Mouse (Mus musculus) embryo, embryonic 9.5 days (tissue): ENCODE data around the gene Slc22a23.

Source experiments
- DNase-seq: peaks from one replicate; pipeline ENCODE4 v3.0.0-alpha.2; 2017; ENCODE audit errors: extremely low spot score

The Slc22a23 gene

DNA sequence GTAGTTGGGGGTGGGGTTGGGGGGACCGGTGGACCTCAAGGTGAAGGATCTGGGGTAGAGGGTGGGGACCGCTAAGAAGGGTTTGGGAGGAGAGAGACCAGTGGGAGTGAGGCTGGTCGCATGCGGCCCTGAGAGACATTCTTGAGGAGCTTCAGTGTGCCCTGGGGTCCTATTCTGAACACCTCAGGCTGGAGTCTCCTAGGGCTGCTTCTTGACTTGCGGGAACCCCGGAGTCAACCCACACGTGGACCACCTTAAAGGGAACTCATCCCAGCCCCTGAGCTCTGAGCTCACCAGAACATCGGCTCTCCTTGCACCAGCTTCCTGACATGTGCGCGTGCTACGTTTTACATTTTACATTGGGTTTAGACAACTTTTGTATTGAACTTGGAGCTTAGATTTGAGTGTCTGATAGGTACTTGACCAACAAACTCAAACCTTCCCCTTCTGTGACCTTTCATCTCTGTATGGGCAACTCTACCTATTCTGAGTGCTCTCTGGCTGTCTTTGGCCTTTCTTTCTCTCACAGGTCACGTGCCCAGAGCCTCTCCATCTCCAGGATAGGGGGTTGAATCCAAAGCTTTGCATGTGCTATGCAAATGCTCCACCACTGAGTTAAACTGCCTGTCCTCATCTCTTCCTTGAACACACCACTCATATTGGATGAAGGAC is 181.5 kb downstream of the Slc22a23 start:
- DNase-seq = no peak

DNA sequence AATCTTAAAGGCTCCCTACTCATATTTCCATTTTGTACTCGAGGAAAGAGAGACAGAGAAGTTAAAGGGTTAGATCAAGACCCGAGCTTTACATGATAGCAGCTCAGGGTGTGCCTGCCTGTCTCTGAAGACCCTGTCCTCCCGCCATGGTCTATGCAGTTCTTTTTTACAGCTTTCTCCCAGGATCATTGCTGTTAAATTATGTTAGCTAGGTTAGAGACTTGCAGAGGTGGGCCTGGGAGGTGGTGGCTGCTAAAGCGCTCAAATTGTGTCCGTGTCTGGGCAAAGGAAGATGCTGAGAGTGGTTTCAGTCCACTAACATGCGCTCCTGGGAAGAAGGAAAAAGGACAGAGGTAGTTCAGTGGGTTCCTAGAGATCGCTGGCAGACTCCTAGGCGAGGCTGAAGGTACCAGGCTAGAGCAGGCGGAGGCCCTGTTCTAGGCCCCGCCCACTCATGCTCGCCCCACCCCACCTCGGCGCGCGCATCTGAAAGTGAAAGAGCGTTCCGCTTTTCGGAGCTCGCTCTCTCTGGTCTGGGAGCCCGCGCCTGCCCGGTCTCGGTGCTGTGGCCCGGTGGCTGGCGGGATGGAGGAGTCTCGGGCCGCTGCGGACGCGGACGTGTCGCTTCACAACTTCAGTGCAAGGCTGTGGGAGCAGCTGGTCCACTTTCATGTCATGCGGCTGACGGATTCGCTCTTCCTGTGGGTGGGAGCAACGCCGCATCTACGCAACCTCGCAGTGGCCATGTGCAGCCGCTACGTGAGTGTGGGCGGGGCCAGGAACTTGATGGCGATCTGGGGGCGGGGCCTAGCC is 182.3 kb downstream of the Slc22a23 start, which contains the start of gene Psmg4:
Psmg4 (plus strand) TSS at position 474 of the 813 bp plus-strand sequence.
- peak; percentile 97 for DNase-seq

DNA sequence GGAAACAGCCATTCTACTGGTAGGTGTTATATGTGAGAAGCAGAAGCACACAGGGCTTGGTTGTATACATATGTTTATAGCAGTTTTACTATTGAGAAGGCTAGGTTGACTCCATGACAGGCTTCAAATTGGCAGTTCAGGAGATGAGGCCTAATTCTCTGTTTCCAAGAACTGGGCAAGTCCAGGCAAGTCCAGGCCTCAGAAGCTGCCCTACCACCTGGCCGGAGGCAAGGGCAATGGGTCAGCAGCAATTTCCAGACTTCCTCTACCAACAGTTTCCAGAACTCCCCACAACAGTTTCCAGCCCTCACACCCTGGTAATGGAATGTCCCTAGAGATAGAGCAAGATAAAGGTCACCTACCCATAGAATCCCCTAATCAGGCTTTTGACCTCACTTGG is 185.1 kb downstream of the Slc22a23 start:
- no peak for DNase-seq

DNA sequence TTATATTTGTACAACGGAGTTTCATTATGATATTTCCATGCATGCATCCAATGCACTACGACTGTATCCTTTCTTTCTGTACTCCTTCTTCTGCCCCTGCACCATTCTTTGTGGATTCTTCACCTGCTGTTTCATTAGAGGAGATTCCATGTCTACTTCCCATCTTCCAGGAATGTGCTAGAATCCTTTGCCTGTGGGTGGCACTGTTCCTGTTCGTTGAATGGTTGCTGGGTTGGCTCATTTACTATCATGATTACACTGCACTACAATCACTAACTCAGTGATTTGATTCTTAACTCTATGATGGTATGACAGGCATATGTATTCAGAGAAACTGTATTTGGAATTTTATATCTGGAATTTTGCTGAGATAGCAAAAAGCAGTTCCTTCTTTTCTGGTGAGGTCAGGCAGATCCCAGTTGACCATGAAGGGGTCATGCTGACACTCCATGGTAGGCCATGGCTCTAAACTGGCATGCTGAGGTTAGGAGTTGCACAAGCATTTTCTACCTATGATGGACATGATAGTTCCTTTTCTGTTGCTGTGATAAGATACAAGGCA is 187.3 kb downstream of the Slc22a23 start:
- DNase-seq = no peak

DNA sequence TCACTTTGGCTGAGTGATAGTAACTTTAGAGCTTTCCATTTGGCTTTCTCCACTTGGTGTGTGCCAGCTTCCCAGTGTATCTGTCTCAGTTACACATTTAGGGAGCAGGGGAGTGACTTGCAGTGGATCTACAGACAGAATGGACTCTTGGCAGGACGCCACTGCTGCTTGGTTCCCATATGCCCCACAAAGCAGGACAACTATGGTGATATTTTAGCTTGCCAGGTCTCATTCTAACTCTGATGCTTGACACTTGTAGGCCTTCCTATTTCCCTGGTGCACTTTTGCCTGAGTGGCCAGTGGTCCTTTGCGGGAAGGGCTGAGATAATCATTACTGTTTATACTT is 188.2 kb downstream of the Slc22a23 start:
- DNase-seq = no peak

DNA sequence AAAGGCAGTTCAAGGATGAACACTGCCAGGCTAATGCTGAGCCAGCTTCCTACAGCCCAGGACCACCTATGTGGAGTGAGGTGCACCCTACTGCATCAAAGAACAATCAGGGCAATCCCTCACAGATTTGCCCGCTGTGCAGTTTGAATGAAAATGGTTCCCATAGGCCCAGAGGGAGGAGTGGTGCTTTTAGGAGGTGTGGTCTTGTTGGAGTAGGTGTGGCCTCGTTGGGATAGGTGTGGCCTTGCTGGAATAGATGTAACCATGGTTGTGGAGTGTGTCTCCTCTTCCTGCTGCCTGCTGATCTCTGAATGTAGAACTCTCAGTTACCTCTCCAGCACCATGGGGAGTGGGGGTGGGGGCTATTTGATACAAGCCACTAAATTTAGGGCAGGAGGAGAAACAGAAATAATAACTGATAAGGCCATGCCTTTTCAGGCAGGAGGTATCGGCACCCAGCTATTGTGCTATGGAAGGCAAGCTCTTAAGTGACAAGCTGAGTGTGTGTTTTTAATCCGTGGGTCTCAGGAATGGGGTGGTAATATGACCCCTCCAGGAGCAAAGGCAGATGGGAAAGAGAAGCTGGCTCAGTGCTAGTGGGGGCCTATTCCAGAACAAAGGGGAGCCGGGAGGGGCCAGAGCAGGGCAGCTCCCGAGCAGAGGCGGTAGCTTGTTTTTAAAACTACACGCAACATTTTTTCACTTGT is 188.7 kb downstream of the Slc22a23 start:
- no peak for DNase-seq

DNA sequence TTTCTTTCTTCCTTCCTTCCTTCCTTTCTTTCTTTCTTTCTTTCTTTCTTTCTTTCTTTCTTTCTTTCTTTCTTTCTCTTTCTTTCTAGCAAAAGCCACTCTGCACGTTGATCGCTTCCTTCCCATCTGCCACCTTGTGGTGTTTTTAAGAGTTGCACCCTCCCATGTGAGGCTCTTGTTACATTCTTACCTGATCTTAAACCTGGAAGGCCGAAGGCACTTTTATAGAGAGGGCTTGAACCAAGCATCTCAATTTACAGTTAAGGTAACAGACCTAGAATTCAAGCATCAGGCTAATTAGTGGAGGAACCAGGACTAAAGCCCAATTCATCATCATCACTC is 190.1 kb downstream of the Slc22a23 start:
- DNase-seq = peak; percentile 69

DNA sequence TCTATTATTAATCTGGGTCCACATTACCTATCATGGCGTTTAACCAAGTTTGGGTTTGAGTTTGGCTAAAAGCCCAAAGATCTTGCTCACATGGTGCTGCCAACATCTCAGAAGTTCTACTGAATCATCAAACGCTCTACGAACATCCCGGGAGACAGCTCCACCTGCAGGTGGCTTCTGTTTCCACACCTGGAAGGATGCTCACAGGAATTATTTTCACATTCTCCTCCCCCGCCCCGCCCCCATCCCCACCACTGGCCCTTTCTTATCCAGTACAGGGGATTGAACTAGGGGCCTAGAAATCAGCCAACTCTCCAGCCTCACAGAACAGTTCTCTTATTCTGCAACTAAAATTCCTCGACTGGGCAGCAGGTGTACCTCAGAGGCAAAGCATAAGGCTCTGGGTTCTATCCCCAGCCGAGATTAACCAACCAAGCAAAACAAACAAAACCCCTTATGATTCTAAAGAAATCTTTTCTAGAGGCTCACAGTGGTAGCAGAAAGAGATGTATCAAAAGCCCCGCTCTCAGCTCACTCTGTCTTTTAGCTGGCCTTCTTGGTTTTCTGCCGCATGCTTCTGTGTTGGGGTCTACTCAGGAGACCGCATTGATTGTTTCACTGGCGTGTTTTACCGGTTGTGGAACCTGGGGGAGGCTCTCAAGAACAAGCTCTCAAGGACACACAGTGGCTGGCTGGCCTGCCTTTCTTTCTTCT is 190.6 kb downstream of the Slc22a23 start:
- peak; percentile 67 for DNase-seq

DNA sequence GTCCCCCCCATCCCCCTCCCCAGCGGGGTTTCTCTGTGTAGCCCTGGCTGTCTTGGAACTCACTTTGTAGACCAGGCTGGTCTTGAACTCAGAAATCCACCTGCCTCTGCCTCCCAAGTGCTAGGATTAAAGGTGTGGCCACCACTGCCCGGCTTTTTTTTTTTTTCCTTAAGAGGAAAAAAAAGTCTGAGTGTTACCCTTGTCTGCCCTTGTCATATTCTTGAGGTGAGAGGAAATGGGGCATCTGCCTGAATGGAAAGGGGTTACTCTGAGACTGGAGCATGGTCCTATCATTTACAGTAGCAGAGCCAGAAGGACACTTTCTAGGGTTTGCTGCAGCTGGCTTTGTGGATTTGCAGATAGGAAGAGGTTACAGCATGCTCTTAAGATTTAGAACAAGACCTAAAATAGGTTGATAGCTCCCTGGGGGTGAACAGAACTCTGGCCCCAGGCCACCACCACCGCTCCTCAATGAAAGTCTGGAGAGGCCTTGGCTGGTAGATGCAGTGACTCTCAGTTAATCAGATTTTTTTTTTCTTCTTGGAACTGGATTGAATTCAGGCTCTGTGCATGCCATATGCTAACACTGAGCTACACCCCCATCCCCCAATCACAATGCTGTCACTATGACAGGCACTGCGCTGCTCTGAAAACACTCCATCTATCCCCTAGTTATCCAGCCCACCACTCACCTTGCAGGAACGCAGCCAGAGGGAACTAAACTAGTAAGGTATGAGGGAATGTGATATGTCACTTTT is 191.5 kb downstream of the Slc22a23 start:
- DNase-seq = no peak

DNA sequence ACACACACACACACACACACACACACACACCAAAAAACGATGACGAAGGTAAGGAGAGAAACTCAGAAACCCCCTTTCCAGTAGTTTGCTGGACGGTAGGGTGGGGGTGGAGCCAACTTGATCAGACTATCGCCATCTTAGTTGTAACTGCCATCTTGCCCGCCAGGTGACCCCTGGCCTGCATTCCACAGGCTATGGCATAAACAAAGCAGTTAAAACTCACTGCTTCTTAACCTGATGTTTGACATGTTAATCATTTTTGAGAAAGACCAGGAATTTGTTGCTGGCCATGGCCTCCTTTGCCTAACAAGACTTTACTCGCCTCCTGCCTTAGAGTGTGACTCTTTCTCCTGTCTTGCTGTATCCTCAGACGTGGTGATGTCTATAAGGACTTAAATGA is 192.3 kb downstream of the Slc22a23 start:
- DNase-seq = no peak

DNA sequence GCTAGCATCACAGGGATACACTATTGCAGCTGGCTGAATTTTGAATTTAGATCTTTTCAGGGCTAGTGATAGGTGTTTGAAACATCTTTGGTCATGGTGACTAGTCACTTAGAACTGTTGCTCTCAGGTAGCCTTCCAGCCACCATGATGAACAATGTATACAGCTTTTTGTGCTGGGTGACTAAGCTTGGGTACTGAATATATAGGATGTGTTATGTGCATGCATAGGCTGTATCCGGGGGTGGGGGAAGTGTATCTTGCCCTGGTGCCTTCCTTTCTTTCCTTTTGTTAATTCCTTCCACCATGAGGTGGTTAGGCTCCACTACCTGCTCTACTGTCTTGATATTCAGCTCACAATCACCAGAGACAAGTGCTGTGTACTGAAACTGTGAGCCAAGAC is 193.6 kb downstream of the Slc22a23 start:
- DNase-seq = no peak

DNA sequence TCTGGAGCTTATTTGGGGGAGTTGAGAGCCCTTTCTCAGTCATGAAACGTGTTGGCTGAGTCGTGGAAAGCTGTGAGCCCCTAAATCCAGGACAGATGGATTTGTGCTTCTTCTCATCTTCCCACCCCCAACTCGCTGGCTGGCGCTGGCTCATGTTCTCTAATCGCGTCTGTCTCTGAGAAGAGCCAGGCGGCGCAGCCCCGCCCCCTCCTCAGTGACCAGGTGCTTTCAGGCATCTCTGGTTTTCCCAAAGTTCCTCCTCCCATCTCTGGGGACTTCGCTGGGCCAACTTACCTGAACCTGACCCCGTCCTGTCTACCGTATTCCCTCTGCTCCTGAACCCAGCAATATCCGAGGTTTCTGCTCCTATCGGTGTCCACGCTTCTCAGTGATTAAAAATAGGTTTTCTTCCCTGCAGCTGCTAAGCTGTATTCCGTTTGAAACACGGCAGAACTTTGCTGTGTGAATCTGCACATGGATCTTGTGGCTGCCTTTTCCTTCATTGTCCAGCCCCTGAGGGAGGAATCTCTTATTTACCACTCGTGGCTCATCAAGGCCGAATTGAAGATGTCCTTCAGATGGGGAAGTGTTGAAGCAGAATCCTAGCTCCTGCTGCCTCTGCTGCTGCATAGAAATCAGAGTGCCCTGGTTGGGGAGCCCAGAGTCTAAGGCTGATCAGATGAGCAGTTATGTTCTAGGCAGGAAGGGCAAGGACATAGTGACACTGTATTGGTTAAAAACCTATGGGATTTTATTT is 194.5 kb downstream of the Slc22a23 start:
- peak; percentile 66 for DNase-seq

DNA sequence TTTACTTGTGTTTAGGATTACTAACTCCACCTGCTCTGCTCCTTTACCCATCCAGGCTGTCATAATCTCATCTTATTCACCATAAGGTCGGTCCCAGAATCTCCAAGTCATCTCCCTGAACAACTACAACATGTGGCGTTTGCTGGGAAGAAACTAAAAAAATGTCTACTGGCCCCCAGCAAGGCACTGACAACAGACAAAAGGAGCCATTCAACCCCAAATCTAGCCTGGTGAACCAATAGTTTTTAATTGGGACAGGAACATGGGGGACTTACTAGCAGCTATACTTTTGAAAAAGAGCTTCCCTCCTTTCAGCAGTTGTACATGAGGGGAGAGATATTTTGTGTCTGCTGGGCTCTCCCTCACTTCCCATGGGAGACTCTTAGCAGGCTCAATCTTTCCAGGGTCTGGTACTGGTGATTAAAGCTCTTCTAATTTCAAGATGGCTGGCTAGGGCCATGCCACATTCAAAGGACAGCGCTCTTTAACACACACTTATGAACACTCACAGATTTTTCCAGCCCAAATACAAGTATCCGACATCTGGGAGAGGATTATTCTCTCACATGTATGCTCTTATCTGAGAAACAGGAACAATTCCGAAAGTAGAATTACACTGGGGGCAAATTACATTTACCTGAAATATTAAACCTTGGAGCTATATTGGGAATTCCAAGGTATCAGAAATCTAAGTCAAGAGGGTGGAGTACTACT is 195.4 kb downstream of the Slc22a23 start:
- DNase-seq = no peak

DNA sequence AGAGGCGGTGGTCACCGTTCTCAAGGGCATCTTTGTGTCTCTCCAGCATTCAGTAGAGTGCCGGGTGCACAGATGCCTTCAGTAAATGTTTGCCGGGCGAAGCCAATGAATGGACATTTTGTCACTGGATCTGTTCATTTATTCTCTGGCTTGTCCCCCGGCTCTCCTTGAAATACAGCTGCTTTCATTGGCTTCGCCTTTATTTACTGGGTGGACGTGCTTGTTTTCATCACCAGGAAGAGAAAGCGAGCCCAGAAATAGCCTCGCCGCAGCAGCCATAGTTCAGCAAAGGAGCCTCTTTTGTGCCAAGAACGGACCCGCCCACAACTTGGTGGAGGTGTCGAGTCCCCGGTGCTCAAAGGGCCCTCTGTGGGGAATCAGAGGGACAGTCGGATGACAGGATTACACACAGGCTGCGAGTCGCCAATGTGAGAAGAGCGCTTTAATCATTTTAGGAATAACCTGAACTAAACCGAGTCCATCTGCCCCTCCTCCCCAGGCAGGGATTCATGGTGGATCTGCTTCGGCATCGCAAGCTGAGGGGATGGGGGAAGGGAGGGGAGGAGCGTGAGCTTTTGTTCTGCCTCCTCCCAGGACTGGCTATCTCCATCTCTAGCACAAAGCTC is 196.1 kb downstream of the Slc22a23 start:
- DNase-seq = peak; percentile 87

DNA sequence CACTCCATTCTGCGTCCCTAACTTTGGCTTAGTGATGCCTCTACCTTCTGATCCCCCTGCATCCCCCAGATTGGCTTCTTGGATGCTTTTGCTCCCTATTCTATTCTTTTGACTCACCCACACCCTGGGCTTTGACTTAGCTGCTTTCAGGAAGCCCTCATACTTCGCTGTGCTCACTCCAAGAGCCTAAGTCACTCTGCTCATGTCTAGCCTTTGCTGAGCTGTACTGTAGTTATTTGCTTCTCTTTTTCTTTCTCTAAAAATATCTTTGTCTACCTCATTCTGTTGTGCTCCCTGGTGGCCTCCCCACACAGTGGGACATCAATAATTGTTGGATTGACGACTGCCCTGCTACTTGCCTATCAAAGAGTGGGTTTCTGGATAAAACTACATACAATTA is 196.8 kb downstream of the Slc22a23 start:
- no peak for DNase-seq

DNA sequence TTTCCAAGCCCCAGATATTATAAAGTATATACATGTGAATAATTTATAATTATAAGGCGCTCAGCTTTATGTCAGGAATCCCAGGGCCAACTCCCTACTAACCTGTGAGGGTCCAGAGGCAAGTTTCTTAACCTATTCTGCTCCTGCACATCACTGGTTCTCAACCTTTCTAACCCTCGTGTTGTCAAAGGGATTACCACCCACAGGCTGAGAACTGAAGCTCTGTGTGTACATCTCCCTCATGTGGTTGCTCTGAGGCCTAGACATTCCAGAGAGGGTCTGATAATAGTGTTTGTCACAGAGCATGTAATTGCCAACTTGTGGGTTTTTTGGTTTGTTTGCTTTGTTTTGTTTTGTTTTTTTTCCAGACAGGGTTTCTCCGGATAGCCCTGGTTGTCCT is 198.1 kb downstream of the Slc22a23 start:
- DNase-seq = no peak

DNA sequence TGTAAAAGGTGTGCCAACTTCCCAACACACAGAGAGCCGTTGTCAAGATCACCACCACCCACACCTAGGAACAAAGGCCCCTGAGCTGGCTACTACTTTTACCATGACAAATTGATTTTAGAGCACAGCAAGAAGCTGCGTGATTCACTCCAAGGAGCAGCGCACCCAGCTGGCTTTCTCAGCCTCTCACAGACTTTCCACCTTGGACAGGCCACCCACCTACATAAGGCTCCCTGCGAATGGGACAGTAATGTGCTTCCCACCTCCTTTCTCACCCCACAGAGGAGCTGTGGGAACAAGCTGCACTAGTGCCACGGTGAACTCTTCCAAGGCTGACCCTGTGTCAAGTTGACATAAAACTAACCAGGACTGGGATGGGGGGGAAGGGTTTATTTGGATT is 201.6 kb downstream of the Slc22a23 start:
- DNase-seq = no peak

DNA sequence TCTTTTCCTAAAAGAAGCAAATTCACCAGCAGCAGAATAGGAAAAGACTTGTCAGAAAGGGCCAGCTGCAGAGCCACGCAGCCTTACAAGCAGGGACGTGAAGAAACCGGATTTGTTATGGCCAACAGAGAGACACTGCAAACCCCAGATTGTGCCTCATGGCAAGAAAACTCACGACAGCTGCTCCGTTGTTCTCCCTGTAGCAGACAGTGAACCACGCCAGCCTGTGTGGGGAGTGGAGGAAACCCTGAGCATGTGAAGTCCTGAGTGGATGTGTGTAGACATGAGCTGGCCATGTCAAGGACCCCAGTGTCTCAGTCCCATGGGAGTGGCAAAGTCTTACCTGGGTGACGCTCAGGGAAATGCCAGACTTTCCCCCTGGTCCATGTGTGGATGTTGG is 208.4 kb downstream of the Slc22a23 start:
- DNase-seq = no peak

DNA sequence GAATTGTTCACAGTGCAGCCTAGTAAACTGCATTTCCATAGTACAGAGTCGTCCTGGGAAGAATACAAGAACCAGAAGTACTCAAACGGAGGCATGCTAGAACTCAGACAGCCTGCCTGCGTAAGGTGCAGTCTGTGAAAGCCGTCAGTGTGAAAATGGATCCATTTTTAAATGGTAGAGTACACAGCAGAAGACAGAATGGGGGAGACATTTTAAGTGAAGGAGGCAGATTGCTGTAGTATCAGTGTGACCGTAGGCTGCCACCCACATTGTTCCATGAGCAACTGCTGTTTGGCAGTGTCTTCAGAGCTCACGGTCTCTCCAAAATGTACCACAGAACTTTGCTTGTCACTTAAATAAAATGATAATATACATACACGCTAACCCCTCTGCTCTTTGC is 210.7 kb downstream of the Slc22a23 start:
- DNase-seq = no peak
